Mouse (Mus musculus) embryonic facial prominence, embryonic 13.5 days (tissue): ENCODE data around the gene Zfhx3. TPM values are rescaled to one million over a fixed set of nuclear protein-coding genes. Genes with fewer than 3 reads are reported as not detected.
A peak's percentile ranks its signal among the peaks of the same experiment; 100 is the strongest.

Experiments
- ATAC-seq: fragments of 200-750 bp; cut with Nextera tagmentation; 2 replicates; pipeline ENCODE4 v1.8.0; 2017; ENCODE audit warnings: low read depth; ENCODE audit not compliant: insufficient number of reproducible peaks, insufficient read depth, low FRiP score, low TSS enrichment
- H3K27ac ChIP-seq: fragments of 300-500 bp; sonication (generic); 2 replicates; pipeline ENCODE4 v1.5.1; 2015; ENCODE audit warnings: moderate library complexity, mild to moderate bottlenecking, inconsistent platforms
- H3K27me3 ChIP-seq: fragments of 300-500 bp; sonication (generic); 2 replicates; pipeline ENCODE4 v1.6.1; 2015; ENCODE audit warnings: mild to moderate bottlenecking, inconsistent platforms
- H3K36me3 ChIP-seq: fragments of 300-500 bp; sonication (generic); 2 replicates; pipeline ENCODE4 v1.6.1; 2015; ENCODE audit warnings: mild to moderate bottlenecking, inconsistent platforms
- H3K4me1 ChIP-seq: fragments of 300-500 bp; sonication (generic); 2 replicates; pipeline ENCODE4 v1.6.1; 2015; ENCODE audit warnings: inconsistent platforms
- H3K4me2 ChIP-seq: fragments of 300-500 bp; sonication (generic); 2 replicates; pipeline ENCODE4 v1.6.1; 2015; ENCODE audit warnings: moderate library complexity, mild to moderate bottlenecking, inconsistent platforms
- H3K4me3 ChIP-seq: fragments of 300-500 bp; sonication (generic); 2 replicates; pipeline ENCODE4 v1.5.1; 2015; ENCODE audit warnings: mild to moderate bottlenecking, inconsistent platforms
- H3K9ac ChIP-seq: fragments of 300-500 bp; sonication (generic); 2 replicates; pipeline ENCODE4 v1.6.1; 2015; ENCODE audit warnings: mild to moderate bottlenecking, inconsistent platforms
- H3K9me3 ChIP-seq: fragments of 300-500 bp; sonication (generic); 2 replicates; pipeline ENCODE4 v1.6.1; 2016; ENCODE audit warnings: inconsistent platforms
- WGBS: fragments of 180-500 bp; shearing (Covaris S2); methylation state at CpG from one replicate; pipeline ENCODE4 v1.1.7; 2015; ENCODE audit warnings: mixed read lengths; 5-methylcytosine and 5-hydroxymethylcytosine counted together
- polyA plus RNA-seq: library from polyadenylated mRNA; unstranded; fragments of >200 nt; fragmentation: Nextera tagmentation; extraction: Ambion mirVana; gene quantifications from 2 replicates; pipeline ENCODE4 v1.2.1, GENCODE M21; 2015

Zfhx3 gene
- polyA plus RNA-seq, 1 experiment from 2014 or later = 29.9 TPM

GRCm38 (mm10) chr8:108709928-108710606, 767.6 kb downstream of the Zfhx3 start:
- no peak for ATAC-seq

GRCm38 (mm10) chr8:108710607-108711489, 768.4 kb downstream of the Zfhx3 start:
- H3K27me3 ChIP-seq = no peaks in the 10 kb centered on the region
- peak overlapping the region; percentile 95 for H3K4me2 ChIP-seq
- H3K36me3 ChIP-seq = no peaks in the 10 kb centered on the region
- H3K9me3 ChIP-seq = no peaks in the 10 kb centered on the region
- peak overlapping the region; percentile 94; the same call in 1 of the 2 replicates for H3K9ac ChIP-seq
- 11% methylated on average over 8 of the region's 8 CpGs for WGBS
- no peak overlapping the region for H3K4me3 ChIP-seq
- ATAC-seq = no peak
- H3K27ac ChIP-seq = peak overlapping the region; percentile 96
- peaks cover 86% of the 10 kb centered on the region for H3K4me1 ChIP-seq

More at GRCm38 (mm10) chr8:108709928-108710606, 767.6 kb downstream of the Zfhx3 start:
- Histone ChIP-seq H3K36me3 (no peaks in the 10 kb centered on the region), H3K4me3 (no peak overlapping the region), H3K9me3 (no peaks in the 10 kb centered on the region), H3K9ac (peak overlapping the region; percentile 54; the same call in 1 of the 2 replicates), H3K27me3 (no peaks in the 10 kb centered on the region), H3K27ac (peak overlapping the region; percentile 96), H3K4me2 (peak overlapping the region; percentile 26), H3K4me1 (peaks cover 84% of the 10 kb centered on the region)
- 36% methylated on average over 13 of the region's 13 CpGs for WGBS

- H3K4me1 ChIP-seq = peaks cover 88% of the 10 kb centered on the region
- no peaks in the 10 kb centered on the region for H3K36me3 ChIP-seq
These were observed 769.0 kb downstream of the Zfhx3 start for GRCm38 (mm10) chr8:108711490-108711793.

GRCm38 (mm10) chr8:108712001-108712411, 769.6 kb downstream of the Zfhx3 start:
- no peaks in the 10 kb centered on the region for H3K9me3 ChIP-seq
- peak overlapping the region; percentile 96 for H3K27ac ChIP-seq
- peaks cover 88% of the 10 kb centered on the region for H3K4me1 ChIP-seq
- 21% methylated on average over 14 of the region's 14 CpGs for WGBS
- H3K9ac ChIP-seq = peak overlapping the region; percentile 94
- no peaks in the 10 kb centered on the region for H3K27me3 ChIP-seq
- peak overlapping the region; percentile 95 for H3K4me2 ChIP-seq
- peak overlapping the region; percentile 26 for H3K4me3 ChIP-seq
- no peaks in the 10 kb centered on the region for H3K36me3 ChIP-seq
- ATAC-seq = no peak

More at GRCm38 (mm10) chr8:108711490-108711793, 769.0 kb downstream of the Zfhx3 start:
- H3K4me3 ChIP-seq = 0 out of 2 replicates have a peak overlapping the region, but pooled peaks have one; percentile 26
- H3K4me2 ChIP-seq = peak overlapping the region; percentile 95
- no peaks in the 10 kb centered on the region for H3K27me3 ChIP-seq
- H3K27ac ChIP-seq = peak overlapping the region; percentile 96
- ATAC-seq = no peak
- H3K9ac ChIP-seq = peak overlapping the region; percentile 94; the same call in 1 of the 2 replicates
- 17% methylated on average over 5 of the region's 5 CpGs for WGBS
- no peaks in the 10 kb centered on the region for H3K9me3 ChIP-seq

- peak overlapping the region; percentile 95 for H3K4me2 ChIP-seq
- 33% methylated on average over 4 of the region's 4 CpGs for WGBS
- H3K4me3 ChIP-seq = peak overlapping the region; percentile 82; the same call in 1 of the 2 replicates
- H3K27ac ChIP-seq = peak overlapping the region; percentile 96
- no peak for ATAC-seq
- no peaks in the 10 kb centered on the region for H3K27me3 ChIP-seq
- peak overlapping the region; percentile 94 for H3K9ac ChIP-seq
- H3K36me3 ChIP-seq = no peaks in the 10 kb centered on the region
- H3K4me1 ChIP-seq = peaks cover 90% of the 10 kb centered on the region
- no peaks in the 10 kb centered on the region for H3K9me3 ChIP-seq
These were observed 770.2 kb downstream of the Zfhx3 start for GRCm38 (mm10) chr8:108712607-108713006.

- H3K27me3 ChIP-seq = no peaks in the 10 kb centered on the region
- H3K36me3 ChIP-seq = no peaks in the 10 kb centered on the region
- 8% methylated on average over 19 of the region's 19 CpGs for WGBS
- no peak for ATAC-seq
- H3K27ac ChIP-seq = peak overlapping the region; percentile 96
- peak overlapping the region; percentile 82 for H3K4me3 ChIP-seq
- H3K9ac ChIP-seq = peak overlapping the region; percentile 94
- H3K4me1 ChIP-seq = peaks cover 92% of the 10 kb centered on the region
- no peaks in the 10 kb centered on the region for H3K9me3 ChIP-seq
- H3K4me2 ChIP-seq = peak overlapping the region; percentile 95
These were observed 771.1 kb downstream of the Zfhx3 start for GRCm38 (mm10) chr8:108713346-108714142.

- Histone ChIP-seq H3K4me1 (peaks cover 92% of the 10 kb centered on the region), H3K36me3 (no peaks in the 10 kb centered on the region), H3K27me3 (no peaks in the 10 kb centered on the region), H3K4me2 (peak overlapping the region; percentile 95), H3K27ac (peak overlapping the region; percentile 96), H3K4me3 (peak overlapping the region; percentile 82), H3K9me3 (no peaks in the 10 kb centered on the region), H3K9ac (peak overlapping the region; percentile 94)
- WGBS = 2% methylated on average over 21 of the region's 21 CpGs
- ATAC-seq = no peak
These were observed 771.7 kb downstream of the Zfhx3 start for GRCm38 (mm10) chr8:108714143-108714635.

GRCm38 (mm10) chr8:108714636-108715415, 772.4 kb downstream of the Zfhx3 start:
- Histone ChIP-seq H3K27me3 (no peaks in the 10 kb centered on the region), H3K36me3 (no peaks in the 10 kb centered on the region), H3K9me3 (no peaks in the 10 kb centered on the region), H3K4me1 (peaks cover 91% of the 10 kb centered on the region), H3K9ac (peak overlapping the region; percentile 94), H3K27ac (peak overlapping the region; percentile 96), H3K4me3 (peak overlapping the region; percentile 82), H3K4me2 (peak overlapping the region; percentile 95)
- ATAC-seq = peak; percentile 69
- under 1% methylated on average over 51 of the region's 84 CpGs for WGBS

- H3K4me2 ChIP-seq = peak overlapping the region; percentile 95
- H3K27ac ChIP-seq = peak overlapping the region; percentile 96
- H3K9ac ChIP-seq = peak overlapping the region; percentile 94
- no peak for ATAC-seq
- no peaks in the 10 kb centered on the region for H3K27me3 ChIP-seq
- no peaks in the 10 kb centered on the region for H3K36me3 ChIP-seq
- peaks cover 91% of the 10 kb centered on the region for H3K4me1 ChIP-seq
- 6% methylated on average over 10 of the region's 11 CpGs for WGBS
- H3K9me3 ChIP-seq = no peaks in the 10 kb centered on the region
- peak overlapping the region; percentile 82 for H3K4me3 ChIP-seq
These were observed 773.0 kb downstream of the Zfhx3 start for GRCm38 (mm10) chr8:108715416-108715948.

- WGBS = 17% methylated on average over 7 of the region's 7 CpGs
- peak overlapping the region; percentile 96 for H3K27ac ChIP-seq
- H3K4me1 ChIP-seq = peaks cover 92% of the 10 kb centered on the region
- peak overlapping the region; percentile 95 for H3K4me2 ChIP-seq
- H3K9me3 ChIP-seq = no peaks in the 10 kb centered on the region
- H3K27me3 ChIP-seq = no peaks in the 10 kb centered on the region
- peak overlapping the region; percentile 94 for H3K9ac ChIP-seq
- H3K4me3 ChIP-seq = peak overlapping the region; percentile 82
- H3K36me3 ChIP-seq = no peaks in the 10 kb centered on the region
- no peak for ATAC-seq
These were observed 773.9 kb downstream of the Zfhx3 start for GRCm38 (mm10) chr8:108716291-108716811.
